Mouse (Mus musculus) layer of hippocampus, adult 11-12 months (tissue): ENCODE data around the gene Scml4.

Experiments used
- DNase-seq: peaks from one replicate; pipeline ENCODE4 v3.0.0; 2022; ENCODE audit warnings: low spot score

Gene Scml4

DNA sequence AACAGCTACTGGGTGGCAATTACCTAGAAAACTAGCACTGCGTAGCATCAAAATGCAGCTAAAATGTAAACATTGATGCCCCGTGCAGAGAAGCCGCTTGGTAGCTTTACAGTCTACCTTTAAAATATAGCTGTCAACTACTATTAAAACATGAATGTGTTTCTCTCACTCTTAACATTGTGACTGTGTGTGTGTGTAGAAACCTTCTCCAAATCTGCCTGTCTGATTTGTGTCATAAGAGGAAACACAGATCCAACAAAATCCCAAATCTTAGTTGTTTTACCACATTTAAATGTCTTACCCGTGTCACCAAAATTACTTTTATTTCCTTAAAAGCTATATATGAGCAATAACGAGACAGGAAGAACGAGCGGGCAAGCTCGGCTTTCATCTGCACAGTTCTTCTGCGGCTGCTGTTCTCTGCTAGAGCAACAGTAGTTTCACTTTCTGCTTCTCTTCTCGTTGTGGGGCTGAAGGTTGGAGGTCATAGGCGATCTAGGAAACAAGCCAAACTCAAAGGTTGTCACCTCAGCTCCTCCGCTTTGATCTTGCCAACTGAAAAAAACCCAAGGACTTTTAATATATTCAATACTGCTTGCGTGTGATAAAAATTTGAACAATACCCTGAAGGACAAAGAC, 2.1 kb downstream of the Scml4 start:
- no peak for DNase-seq

DNA sequence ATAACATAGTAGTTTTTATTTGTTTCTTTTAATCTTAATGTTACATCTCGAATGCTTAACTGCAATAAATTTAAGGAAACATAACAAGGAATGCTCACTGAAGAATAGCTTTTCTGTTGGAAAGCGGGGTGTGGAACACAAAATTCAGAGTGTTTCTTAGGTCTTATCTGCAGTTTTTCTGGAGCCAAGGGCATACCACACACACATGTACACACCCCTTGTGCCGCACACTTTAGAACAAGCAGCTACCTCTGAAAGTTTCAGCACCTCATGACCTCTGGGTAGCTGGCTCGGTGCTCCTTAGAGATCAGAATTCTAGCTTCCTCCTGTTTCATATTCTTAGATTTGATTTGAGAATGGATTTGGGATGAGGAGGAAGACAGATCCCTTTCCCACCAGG, 2.6 kb downstream of the Scml4 start:
- no peak for DNase-seq

DNA sequence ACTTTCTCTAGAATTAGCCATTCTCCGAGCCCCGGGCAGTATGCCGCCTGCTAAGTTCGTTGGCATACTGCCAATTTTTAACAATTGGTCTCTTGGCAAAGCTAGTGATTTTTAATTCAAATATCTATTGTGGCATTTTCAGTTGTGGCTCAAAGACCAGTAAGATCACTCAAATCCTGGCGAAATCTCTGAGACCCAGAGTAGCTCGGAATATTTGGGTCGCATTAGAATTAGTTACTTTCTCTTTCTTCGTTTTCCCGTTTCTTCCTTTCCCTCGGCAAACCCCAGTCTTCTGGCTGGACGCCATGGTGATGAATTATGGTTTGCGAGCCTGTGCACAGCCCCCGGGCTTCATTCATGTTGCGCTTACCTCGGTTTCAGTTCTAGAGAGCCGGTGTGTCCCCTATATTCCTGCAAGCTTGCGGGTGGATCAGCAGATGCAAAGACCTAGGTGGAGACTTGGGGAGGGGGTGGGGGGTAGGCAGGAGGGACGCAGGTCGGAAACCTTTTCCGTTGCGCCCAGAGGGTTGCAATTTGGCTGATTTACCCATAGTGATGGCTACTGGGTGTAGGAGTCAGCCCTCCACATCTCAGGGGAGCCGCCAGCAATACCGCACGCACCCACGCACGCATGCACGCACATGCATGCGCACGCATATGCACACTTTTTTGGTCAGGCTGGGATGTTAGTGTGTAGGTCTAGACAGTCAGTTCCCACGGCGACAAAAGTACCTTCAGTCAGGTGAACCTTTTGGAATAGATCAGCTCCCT, 3.6 kb downstream of the Scml4 start:
- DNase-seq = peak; percentile 49

DNA sequence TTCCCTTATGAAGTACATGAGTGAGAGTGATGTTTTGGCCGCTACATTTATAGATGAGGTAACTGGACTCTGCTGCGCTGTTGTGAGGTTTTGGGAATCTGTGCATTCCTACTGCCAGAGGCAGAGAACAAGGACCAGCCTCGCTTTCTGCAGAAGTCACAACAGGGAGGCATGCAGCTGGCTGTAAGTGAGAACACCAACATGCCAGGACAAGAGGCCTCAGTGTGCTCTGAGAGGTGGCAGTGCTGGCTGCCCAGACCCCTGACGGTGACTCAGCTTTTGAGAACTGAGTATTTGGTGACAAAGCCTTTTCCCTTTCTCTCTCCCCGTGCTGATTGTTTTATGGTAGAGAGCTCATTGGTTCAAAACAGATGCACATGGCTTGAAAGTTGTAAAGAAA, 4.5 kb downstream of the Scml4 start:
- DNase-seq = no peak

DNA sequence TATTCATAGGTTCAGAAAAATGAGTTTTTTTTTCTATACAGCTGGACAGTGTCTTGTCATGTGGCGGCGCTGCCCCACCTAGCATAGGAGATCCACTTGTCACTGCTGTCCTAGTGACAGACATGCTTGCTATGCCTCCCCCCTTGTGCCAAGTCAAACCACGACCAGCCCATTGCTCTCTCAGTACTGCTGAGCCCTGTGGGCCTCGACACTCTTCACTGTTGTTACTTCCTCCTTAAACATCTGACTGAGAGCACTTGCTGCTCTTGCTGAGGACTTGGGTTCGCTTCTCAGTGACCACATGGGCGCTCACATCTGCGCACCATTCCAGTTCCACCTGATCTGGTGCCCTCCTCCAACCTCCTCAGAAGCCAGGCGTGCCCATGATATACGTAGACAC, 8.2 kb downstream of the Scml4 start:
- DNase-seq = no peak

DNA sequence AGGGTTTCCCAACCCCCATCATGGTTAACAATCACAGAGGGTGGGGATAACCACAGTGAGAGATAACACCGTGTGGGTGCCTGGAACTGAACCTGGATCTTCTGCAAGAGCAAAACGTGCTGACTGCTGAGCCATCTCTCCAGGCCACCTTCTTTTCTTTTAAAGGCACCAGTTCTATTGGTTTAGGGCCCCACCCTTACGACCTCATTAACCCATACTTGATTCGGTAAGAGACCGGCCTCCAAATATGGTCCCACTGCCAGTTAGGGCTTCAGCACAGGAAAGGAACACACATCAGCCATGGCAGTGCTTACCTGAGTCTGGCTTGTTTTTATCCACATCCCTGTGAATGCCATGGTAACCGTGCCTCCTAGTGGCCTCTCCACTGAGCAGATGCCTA, 9.3 kb downstream of the Scml4 start:
- no peak for DNase-seq

DNA sequence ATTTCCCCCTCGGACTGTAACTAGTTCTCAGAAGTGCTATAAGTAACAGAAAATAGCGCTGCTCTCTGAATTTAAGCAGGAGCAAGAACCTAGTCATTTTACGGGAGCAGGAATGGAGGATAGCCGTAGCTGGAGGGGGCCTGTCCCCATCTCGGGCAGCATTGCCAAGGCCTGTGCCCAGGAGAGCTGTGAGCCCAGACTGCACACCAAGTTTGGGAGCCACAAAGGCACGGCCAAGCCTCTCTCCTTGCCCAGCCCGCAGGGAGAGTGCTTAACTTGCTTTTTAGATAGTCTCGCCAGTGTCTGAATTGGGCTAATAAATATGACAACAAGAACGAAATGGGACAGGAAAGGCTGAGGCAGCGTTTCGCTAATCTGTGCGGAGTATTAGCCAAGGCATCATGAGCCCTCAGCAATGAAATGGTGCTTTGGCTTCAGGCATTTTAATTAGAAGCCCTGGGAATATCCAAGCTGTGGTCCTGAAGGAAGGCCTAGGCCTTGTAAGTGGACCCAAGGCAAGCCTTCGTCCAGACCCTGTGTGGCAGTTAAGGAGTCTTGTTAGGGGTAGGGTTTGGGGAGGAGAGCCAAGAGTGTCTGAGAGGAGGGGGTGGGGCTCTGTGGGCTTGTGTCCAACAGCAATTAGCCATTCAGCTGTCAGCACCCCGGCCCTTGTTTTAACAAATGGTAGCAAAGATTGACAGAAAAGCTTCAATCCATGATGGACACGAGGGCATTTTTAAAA, 12.3 kb downstream of the Scml4 start:
- no peak for DNase-seq

DNA sequence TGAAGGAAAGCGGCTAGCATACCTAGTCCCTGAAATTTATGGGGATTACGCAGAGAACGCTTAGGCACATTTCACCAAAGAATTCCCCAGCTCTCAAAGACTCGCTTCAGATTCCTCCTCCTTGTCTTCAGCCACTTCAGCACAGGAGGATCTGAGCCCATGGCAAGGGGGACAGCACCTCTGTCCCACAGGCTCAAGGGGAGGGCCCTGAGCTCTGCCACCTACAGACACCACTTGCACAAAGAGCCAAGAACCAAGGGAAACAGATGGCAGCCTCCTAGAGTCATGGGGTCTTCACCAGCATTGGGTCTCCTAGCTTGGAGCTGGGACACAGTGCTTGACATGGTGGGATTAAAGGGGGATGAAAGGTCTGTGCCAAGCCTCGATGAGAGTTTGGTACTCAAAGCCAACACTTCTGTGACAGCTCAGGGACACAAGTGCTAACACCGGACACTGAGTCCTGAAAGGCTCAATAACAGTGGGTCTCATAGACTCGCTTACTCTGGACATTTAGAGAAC, 13.0 kb downstream of the Scml4 start:
- DNase-seq = no peak

DNA sequence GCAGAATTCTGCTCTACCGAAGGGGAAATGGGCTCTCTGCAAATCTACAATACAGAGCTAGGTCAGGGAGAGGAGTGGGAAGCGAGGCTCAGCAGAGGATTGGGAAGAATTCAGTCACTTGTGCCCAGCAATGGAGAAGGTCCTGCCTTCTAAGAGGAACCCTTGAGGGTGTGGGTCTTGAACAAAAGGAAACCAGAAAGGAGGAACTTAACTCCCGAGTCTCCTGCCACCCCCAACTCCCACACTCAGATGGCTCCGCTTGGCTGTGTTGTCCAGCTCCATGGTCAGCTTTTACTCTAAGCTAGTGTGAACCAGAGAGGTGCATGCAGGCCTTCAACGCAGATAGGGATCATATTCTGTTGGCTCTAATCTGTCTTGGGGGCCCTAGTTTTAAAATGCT, 16.0 kb downstream of the Scml4 start:
- no peak for DNase-seq

DNA sequence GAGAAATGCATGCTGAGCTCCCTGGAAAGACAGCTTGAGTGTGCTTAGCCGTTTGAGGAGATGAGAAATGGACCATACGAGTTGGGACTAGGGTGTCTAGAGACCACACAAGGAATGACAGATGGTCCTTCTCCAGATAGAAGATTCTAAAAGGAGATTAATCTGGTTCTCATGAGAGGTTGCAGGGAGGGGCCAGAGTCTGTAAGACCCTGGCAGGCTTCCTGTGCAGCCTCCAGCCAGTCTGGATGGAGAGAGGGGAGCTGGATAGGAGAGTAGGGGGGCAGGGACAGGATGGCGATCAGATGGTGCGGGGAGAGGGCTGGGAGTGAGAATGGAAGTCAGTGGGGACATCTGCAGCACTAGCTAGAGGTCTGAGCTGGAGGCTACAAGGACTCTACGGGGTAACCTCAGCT, 19.1 kb downstream of the Scml4 start:
- no peak for DNase-seq

DNA sequence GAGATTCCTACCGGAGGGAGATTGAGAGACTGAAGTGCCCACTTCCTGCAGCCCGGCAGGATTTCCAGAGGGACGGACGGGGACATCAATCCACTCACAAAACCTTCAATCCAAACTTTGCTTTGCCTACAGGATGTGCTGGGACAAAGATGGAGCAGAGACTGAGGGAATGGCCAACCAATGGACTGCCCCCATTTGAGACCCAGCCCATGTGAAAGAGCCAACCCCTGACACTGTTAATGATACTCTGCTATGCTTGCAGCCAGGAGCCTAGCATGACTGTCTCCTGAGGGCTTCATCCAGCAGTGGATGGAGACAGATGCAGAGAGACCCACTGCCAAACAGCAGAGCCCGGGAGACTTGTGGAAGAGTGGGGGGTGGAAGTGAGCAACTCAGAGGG, 19.5 kb downstream of the Scml4 start:
- DNase-seq = no peak

DNA sequence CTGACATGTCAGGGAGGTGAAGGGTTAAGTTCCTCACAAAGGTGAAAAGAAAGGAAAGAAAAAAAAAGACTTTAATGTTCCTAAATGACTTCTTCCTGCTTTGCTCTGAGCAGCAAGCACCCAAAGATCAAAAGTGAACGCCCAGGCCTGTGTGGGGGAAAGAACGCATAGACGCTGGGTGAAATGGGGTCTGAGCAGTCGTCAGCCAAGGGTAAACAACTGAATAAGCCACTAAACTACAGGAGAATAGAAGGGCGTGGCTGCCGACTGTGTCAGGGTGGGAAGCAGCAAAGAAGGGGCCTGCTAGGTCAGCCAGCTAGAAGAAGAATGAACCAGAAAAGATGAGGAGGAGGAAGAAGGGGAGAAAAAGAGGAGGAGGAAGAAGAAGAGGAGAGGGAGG, 26.9 kb downstream of the Scml4 start:
- DNase-seq = no peak

DNA sequence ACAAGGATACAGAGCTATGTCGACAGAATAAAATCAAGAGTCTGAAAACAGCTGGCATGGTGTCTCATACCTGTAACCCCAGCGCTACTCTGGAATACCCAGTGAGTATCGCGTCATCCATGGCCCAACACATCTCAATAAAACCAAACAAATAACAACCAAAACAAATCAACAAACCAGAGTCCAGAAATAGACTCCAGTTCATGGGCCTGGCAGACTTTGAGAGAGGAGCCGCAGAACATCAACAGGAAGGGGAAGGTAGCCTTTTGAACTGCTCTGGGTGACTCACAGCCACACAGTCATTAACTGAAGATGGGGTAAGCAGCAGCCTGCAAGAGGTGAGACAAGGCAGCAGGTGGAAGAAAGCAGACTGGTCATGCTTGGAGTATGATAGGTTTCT, 28.1 kb downstream of the Scml4 start:
- DNase-seq = no peak

DNA sequence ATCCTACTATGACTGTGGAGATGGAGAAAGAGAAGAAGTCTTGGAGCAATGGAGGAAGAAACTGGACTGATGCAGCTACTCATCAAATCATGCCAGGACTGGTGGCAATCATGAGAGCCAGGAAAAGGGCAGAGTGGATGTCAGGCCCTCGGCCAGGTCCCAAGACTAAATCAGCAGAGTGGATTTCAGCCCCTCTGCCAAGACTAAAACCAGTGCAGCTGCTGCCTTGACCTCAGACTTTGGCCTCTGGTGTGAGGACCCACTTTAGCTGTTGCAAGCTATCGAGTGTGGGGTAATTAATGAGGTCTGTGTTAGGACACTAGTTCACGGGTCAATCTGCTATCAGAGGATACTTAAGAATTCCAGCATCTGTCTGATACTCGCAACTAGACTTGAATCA, 30.2 kb downstream of the Scml4 start:
- no peak for DNase-seq

DNA sequence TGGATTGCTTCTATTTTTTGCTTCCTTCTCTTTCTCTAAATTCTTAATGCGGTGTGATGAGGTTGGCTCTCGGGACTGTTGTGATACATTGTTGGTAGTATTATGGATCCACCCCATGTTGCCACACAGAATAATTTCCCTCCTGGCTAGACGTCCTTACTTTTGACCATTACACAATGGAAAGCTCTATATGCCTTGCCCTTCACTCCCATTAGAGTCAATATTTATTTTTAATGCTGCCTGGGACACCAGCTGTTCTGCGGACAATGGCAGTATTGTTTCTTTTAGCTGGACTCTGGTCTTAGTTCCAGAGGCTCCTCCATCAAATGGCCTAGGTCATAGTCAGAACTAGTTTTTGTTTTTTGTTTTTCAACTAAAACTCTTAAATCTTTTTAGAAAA, 32.1 kb downstream of the Scml4 start:
- DNase-seq = no peak

DNA sequence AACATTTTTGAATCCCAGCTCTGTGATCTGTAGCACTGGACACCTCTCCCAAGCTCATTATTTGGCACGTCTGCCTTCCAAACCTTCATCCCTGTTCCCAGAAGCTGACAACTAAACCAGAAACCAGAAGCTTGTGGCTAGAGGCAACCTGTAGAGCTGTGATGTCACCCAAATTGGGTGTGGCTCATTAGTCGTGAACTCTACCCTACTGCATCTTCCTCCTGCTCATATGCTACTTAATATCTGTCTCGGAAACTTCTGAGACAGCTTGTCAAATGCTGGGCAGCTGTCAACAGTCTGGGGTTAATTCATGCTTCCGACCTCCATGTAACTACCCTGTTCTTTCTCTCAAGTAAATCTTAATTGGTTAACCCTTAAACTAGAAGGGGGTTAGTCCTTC, 32.8 kb downstream of the Scml4 start:
- DNase-seq = no peak

DNA sequence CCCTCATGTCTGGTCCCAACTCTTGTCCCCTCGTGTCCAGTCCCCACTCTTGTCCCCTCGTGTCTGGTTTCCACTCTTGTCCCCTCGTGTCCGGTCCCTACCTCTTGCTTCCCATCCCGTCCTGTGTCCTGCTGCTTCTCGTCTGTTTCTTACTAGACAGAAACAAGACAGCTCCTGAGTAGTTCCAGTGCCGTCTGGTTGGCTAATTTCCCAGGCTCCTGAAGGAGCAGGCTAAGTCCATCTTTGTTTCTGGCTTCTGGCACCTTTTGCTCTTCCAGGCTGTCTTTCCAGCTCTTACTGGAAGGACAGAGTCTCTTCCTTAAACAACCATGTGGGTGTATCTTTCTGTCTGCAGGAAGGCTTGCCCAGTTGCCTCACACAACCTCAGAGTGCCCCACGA, 33.7 kb downstream of the Scml4 start:
- DNase-seq = no peak

DNA sequence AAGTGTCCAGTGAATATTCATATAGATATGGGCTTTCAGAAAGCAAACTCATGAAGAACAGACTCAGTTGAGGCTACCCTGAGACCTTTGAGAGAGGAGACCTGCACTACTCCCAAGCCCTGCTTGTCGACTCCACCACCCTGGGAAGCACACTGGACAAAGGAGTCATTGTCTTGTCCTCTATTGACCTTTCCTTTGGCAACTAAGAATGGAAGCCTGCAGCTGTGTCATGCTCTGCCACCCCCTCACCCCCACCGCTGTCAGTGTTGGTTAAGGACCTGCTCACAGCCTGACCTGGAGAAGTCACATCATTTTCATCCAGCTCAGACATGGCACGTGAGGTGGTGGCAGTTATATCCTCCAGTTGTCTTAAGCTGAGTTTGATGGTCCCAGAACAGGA, 34.1 kb downstream of the Scml4 start:
- DNase-seq = no peak

DNA sequence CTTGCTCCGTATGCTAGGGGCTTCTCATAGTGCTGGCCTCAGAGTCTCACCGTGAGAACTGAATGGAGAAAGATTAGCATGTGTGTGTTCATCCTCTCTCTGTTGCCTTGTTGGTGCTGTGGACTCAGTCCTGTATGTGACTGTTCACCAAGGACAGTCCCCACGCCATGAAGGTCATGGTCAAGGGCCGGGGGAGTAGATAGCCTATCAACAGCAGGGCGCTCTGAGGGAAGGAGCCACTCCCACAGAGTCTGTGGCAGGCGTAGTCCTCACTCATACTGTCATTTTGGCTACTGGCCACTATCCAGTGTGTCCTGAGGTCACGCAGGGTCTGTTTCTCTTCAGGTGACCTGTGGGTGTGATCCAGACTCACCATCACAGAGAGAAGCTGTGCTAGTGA, 34.5 kb downstream of the Scml4 start:
- no peak for DNase-seq

DNA sequence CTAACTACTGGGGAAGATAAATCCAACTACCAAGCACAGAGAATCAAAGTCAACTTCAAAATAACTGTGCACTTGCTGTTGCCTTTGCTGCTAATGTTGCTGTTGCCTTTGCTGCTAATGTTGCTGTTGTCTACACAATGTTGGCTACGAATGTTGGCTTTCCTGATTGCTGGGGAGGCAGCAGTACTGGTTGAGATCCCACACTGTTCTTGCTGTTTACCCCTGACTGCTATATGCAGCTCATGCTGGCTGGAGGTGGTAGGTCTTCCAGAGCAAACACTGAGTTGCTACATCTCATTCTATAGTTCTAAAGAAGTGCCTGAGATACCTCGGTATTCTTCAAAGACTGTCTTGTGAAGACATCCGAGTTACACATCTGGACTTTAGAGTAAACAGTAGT, 36.5 kb downstream of the Scml4 start:
- no peak for DNase-seq

DNA sequence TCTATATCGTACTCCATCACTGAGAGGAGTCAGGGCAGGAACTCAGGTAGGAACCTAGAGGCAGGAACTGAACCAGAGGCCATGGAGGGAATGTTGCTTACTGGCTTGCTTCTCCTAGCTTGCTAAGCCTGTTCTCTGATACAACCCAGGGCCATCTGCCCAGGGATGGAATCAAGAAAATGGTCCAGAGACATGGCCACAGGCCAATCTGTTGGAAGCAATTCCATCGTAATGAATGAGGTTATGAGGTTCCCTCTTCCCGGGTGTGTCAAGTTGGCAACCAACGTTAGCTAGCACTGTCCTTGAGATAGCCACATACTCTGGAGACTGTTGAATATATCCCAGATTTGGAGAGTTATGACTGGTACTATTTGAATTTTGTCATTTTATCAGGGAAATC, 37.0 kb downstream of the Scml4 start:
- no peak for DNase-seq

DNA sequence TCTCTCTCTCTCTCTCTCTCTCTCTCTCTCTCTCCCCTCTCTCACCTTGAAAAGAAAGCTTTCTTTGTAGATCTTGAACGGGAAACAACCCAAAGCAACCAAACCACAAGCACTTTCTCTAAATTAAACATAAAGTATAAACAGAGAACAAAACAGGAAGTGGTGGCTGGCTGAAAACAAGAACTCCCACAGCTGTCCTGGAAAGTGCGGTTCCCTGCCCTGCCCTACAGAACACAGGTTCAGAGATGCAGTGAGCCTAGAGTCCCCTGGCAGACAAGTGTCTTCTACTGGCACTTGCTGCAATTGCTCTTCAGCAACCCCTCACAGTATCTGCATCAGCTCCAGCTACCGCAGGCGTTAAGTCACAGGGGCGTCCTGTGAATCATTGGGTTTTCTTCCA, 37.5 kb downstream of the Scml4 start:
- no peak for DNase-seq

DNA sequence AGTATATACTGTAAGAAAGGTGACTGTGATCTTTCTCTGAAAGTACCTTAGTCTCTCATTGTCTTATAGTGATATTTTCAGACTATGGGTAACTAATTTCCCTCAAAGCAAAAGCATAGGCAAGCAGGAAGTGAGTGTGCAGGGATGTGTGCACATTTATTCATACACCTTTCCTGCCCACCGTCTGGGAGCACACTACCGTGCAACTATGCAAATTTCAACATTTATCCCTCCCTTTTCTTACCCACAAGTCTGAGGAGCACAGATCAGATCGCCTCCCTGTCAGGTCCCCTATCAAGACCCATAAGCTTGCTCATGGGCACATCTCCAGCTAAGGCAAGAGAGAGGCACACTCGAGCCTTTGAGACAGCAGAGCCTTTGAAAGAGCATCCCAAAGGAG, 41.2 kb downstream of the Scml4 start:
- no peak for DNase-seq
